Mouse (Mus musculus) C2C12 (cell line): Measurements from ENCODE around the gene Slc46a3. TPM values are rescaled to one million over a fixed set of nuclear protein-coding genes. Genes with fewer than 3 reads are reported as not detected.

ENCODE experiments used
- H3K27me3 ChIP-seq: one replicate; pipeline ENCODE4 v1.6.1; 2011; ENCODE audit not compliant: control insufficient read depth, insufficient read depth, insufficient read length
- H3K36me3 ChIP-seq: one replicate; pipeline ENCODE4 v1.6.1; 2011; ENCODE audit not compliant: control insufficient read depth, insufficient read depth
- H3K4me3 ChIP-seq: one replicate; pipeline ENCODE4 v1.5.1; 2011; ENCODE audit warnings: mild to moderate bottlenecking, control low read depth; ENCODE audit not compliant: poor library complexity, insufficient read depth, severe bottlenecking
- H3K79me2 ChIP-seq: one replicate; pipeline ENCODE4 v1.6.1; 2011; ENCODE audit not compliant: control insufficient read depth, insufficient read depth
- H3K79me3 ChIP-seq: one replicate; pipeline ENCODE4 v1.6.1; 2011; ENCODE audit warnings: low read depth, control low read depth
- H3ac ChIP-seq: one replicate; pipeline ENCODE3; 2011; ENCODE audit warnings: low read depth; ENCODE audit not compliant: control insufficient read depth, insufficient read length
- CEBPB ChIP-seq: IDR thresholded peaks from one replicate; pipeline ENCODE4 v1.6.1; 2011; ENCODE audit warnings: low read depth, mild to moderate bottlenecking, control low read depth, moderate library complexity
- CTCF ChIP-seq: IDR thresholded peaks from one replicate; pipeline ENCODE4 v1.5.1; 2011; ENCODE audit not compliant: control insufficient read depth, insufficient read depth, insufficient read length
- FOSL1 ChIP-seq: IDR thresholded peaks from one replicate; pipeline ENCODE4 v1.8.0; 2011; ENCODE audit warnings: mild to moderate bottlenecking, low read length; ENCODE audit not compliant: poor library complexity, insufficient read depth, severe bottlenecking
- MAX ChIP-seq: IDR thresholded peaks from one replicate; pipeline ENCODE4 v1.6.1; 2011; ENCODE audit warnings: mild to moderate bottlenecking, control low read depth
- MYOD1 ChIP-seq: IDR thresholded peaks from one replicate; pipeline ENCODE4 v1.6.1; 2011; ENCODE audit warnings: low read depth; ENCODE audit not compliant: control insufficient read depth, insufficient read length
- MYOG ChIP-seq: IDR thresholded peaks from one replicate; pipeline ENCODE4 v1.6.1; 2011; ENCODE audit not compliant: control insufficient read depth, insufficient read length; ENCODE audit errors: extremely low read depth
- USF1 ChIP-seq: IDR thresholded peaks from one replicate; pipeline ENCODE4 v1.6.1; 2011; ENCODE audit warnings: low read depth, mild to moderate bottlenecking, control low read depth, moderate library complexity
- polyA plus RNA-seq: library from polyadenylated mRNA; unstranded; fragments of >200 nt; fragmentation: generic; extraction: Trizol; gene quantifications from one replicate; pipeline ENCODE4 v1.2.1, GENCODE M21; 2012; ENCODE audit warnings: missing spikeins

Slc46a3 gene
- polyA plus RNA-seq, 1 experiment = 0.23 TPM

DNA sequence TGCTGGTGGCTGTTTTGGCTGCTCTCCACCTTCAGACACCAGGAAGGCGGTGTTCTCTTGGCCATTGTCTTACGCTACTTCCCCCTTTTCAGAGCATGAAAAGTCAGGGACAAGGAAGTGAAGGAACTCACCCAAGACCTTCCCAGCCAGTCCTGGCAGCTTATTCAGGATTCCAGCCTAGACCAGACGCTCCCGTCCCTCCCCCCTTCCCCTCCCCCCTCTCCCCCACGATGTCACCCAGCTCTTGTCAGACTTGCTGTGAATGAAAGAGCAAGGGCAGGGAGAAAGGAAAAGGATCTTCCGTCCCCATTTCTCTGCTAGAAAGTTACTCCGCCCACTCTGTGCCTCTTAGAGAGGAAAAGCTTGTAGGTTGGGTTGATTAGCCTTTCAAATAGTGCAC lies 51.3 kb downstream of the Slc46a3 start:
- no peaks in the 10 kb centered on the region for H3K79me2 ChIP-seq
- H3K27me3 ChIP-seq = no peaks in the 10 kb centered on the region
- H3K79me3 ChIP-seq = no peaks in the 10 kb centered on the region
- H3K4me3 ChIP-seq = no peak overlapping the region
- H3ac ChIP-seq = no peak overlapping the region
- TF ChIP-seq USF1 = no peak
- no peak for TF ChIP-seq MYOG
- TF ChIP-seq CEBPB = no peak
- TF ChIP-seq CTCF = no peak
- no peak for TF ChIP-seq MAX
- TF ChIP-seq MYOD1 = no peak
- no peak for TF ChIP-seq FOSL1
- H3K36me3 ChIP-seq = no peaks in the 10 kb centered on the region

DNA sequence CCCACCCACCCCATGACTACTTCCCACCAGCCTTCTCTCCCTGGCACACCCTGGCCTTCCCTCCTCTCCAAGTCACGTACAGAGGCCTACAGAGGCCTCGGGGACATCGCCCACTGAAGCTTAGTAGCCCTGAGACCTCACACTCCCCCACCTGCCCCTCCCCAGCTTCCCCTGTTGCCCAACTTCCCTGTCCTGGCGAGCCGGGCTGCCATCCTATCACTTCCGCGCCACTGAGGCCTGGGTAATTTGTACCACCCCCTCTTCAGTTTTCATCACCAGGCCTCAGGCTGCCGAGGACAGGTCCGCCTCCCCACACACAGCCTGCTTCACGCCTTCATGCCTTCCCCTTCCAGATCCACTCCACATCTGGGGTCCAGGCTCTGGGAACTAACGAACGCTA lies 55.2 kb downstream of the Slc46a3 start:
- peaks cover 4% of the 10 kb centered on the region for H3K27me3 ChIP-seq
- H3K4me3 ChIP-seq = no peak overlapping the region
- H3K79me2 ChIP-seq = no peaks in the 10 kb centered on the region
- no peaks in the 10 kb centered on the region for H3K36me3 ChIP-seq
- no peak for TF ChIP-seq MYOG
- no peaks in the 10 kb centered on the region for H3K79me3 ChIP-seq
- no peak overlapping the region for H3ac ChIP-seq

DNA sequence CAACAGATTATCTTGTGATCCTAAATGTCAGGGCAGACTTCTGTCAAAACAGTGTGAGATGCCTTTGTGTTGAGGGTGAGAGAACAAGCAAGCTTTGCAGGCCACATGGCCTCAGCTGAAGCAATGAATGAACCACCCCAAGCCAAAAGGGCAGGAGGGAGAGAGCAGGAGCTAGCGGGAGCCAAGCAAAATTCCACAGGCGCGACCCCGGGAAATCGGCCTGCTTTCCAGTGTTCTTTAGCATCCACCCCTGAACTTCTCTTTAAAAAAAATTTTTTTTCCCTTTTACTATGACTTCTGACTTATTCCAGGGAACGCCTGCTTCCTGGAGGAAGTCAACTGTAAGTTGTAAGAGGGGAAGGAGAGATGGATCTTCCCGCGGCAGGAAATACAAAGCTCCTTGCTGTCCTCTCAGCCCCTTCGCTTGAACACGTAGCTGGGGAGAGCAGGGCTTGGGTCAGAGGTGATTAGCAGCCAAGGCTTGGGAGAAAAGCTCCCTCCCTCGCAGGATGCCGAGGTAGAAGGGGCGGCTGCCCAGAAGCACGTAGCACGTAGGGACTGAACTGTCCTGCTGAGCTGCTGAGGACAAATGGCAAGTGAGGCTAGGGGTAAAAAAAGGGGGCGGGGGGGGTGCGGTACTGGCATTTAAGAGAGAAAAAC lies 59.6 kb downstream of the Slc46a3 start:
- Histone ChIP-seq H3K27me3 (peaks cover 4% of the 10 kb centered on the region), H3K4me3 (no peak overlapping the region), H3K79me3 (no peaks in the 10 kb centered on the region), H3K79me2 (no peaks in the 10 kb centered on the region), H3ac (no peak overlapping the region), H3K36me3 (no peaks in the 10 kb centered on the region)
- TF ChIP-seq MYOD1 (no peak), MYOG (no peak), MAX (no peak), CTCF (no peak)

DNA sequence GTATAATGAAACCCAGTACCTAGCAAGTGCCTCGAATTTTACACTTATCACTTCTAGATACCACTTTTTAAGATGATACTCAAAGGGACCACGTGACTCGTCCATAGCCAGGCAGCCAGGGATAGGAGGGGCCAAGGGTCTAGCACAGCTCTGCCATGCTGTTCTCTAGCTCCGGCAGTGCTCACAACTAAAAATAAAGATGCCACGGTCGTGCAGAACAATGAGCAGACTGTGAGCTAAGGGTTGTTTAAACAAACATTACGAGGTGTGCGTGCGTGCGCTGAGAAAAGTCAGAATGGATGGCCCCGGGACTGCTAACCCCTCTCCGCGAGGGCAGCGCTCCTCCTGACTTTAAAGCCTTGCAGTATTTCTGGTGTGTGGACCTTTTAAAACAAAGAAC lies 61.8 kb downstream of the Slc46a3 start:
- Histone ChIP-seq H3K79me3 (no peaks in the 10 kb centered on the region), H3ac (no peak overlapping the region), H3K27me3 (peaks cover 4% of the 10 kb centered on the region), H3K79me2 (no peaks in the 10 kb centered on the region), H3K36me3 (no peaks in the 10 kb centered on the region), H3K4me3 (no peak overlapping the region)
- TF ChIP-seq CTCF (no peak), CEBPB (no peak), USF1 (peak; percentile 41), MYOG (no peak), MAX (no peak)

DNA sequence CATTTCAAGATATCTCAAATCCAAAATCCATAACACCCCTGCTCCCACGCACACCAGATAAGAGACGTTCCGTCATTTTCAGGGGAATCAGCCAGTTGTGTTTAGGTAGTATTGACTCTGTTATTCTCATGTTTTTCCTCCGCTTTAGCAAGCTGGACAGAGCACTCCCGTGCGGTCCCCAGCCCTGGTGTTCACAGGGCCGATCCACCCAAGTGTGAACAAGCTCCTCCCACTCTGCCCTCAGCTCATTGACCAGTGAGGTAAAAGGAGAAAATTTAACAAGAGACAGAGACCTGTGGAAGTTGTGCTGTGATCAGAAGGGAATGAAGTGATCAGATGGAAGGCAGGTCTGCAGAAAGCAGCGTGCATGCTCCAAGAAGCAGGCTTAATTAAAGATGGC lies 65.8 kb downstream of the Slc46a3 start:
- no peaks in the 10 kb centered on the region for H3K79me3 ChIP-seq
- no peak overlapping the region for H3ac ChIP-seq
- no peaks in the 10 kb centered on the region for H3K79me2 ChIP-seq
- H3K36me3 ChIP-seq = no peaks in the 10 kb centered on the region
- no peak overlapping the region for H3K4me3 ChIP-seq
- no peaks in the 10 kb centered on the region for H3K27me3 ChIP-seq
- no peak for TF ChIP-seq FOSL1
- no peak for TF ChIP-seq MYOD1
- no peak for TF ChIP-seq MAX
- TF ChIP-seq CEBPB = no peak
- TF ChIP-seq CTCF = no peak
- no peak for TF ChIP-seq USF1
- no peak for TF ChIP-seq MYOG

Other genes with a start within 250 kb of the Slc46a3 start
- gene Flt1, start 168.8 kb downstream of the Slc46a3 start, polyA plus RNA-seq = 2.1 TPM
- gene Pomp, start 34.4 kb downstream of the Slc46a3 start, polyA plus RNA-seq = 292 TPM
- 0.04 TPM for gene Mtus2, start 62.5 kb upstream of the Slc46a3 start, polyA plus RNA-seq